Mouse (Mus musculus) hindbrain, postnatal 0 days (tissue): Measurements from ENCODE around the gene Meis3. TPM values are rescaled to one million over a fixed set of nuclear protein-coding genes. Genes with fewer than 3 reads are reported as not detected.

Experiments used
- ATAC-seq: fragments of 200-750 bp; cut with Nextera tagmentation; 2 replicates; pipeline ENCODE4 v1.8.0; 2017; ENCODE audit warnings: mild to moderate bottlenecking, moderate TSS enrichment, moderate library complexity
- DNase-seq: peaks from one replicate; pipeline ENCODE4 v3.0.0-alpha.2; 2015; ENCODE audit warnings: low spot score
- H3K27ac ChIP-seq: fragments of 300-500 bp; sonication (generic); 2 replicates; pipeline ENCODE4 v1.5.1; 2014; ENCODE audit warnings: mild to moderate bottlenecking
- H3K27me3 ChIP-seq: fragments of 300-500 bp; sonication (generic); 2 replicates; pipeline ENCODE4 v1.6.1; 2014; ENCODE audit warnings: low read length, mixed read lengths; ENCODE audit not compliant: insufficient read depth
- H3K36me3 ChIP-seq: fragments of 300-500 bp; sonication (generic); 2 replicates; pipeline ENCODE4 v1.6.1; 2014; ENCODE audit warnings: low read length, mixed read lengths; ENCODE audit not compliant: insufficient read depth
- H3K4me1 ChIP-seq: fragments of 300-500 bp; sonication (generic); 2 replicates; pipeline ENCODE4 v1.6.1; 2014; ENCODE audit warnings: antibody characterized with exemption, low read length, mixed read lengths; ENCODE audit not compliant: insufficient read depth
- H3K4me2 ChIP-seq: fragments of 300-500 bp; sonication (generic); 2 replicates; pipeline ENCODE4 v1.6.1; 2014; ENCODE audit warnings: low read depth, mild to moderate bottlenecking, low read length, moderate library complexity, mixed read lengths
- H3K4me3 ChIP-seq: fragments of 300-500 bp; sonication (generic); 2 replicates; pipeline ENCODE4 v1.5.1; 2014; ENCODE audit warnings: low read length
- H3K9ac ChIP-seq: fragments of 300-500 bp; sonication (generic); replicated peaks from 2 replicates; pipeline ENCODE4 v1.6.1; 2014; ENCODE audit warnings: mild to moderate bottlenecking, low read length, moderate library complexity, mixed read lengths
- H3K9me3 ChIP-seq: fragments of 300-500 bp; sonication (generic); 2 replicates; pipeline ENCODE4 v1.6.1; 2016; ENCODE audit warnings: low read length, mixed read lengths
- CTCF ChIP-seq: IDR thresholded peaks from 2 replicates; pipeline ENCODE4 v1.5.1; 2016; ENCODE audit warnings: antibody characterized with exemption, control low read depth, low read depth
- WGBS: fragments of 180-500 bp; shearing (Covaris S2); extraction: QIAGEN DNeasy Blood & Tissue Kit; methylation state at CpG from one replicate; pipeline ENCODE4 v1.1.7; 2014; 5-methylcytosine and 5-hydroxymethylcytosine counted together
- polyA plus RNA-seq: library from polyadenylated mRNA; unstranded; fragments of >200 nt; fragmentation: Nextera tagmentation; extraction: Ambion mirVana; gene quantifications from 2 replicates; pipeline ENCODE4 v1.2.1, GENCODE M21; 2015
- total RNA-seq: library from RNA; depleted of rRNA; stranded (reverse); fragments of >200 nt; gene quantifications from 2 replicates; pipeline ENCODE4 v1.2.3, GENCODE M21; 2014

Gene Meis3
- total and polyA plus RNA-seq, 2 experiments from 2014 or later, result 81.3 to 84.6 TPM

GRCm38 (mm10) chr7:16130956-16131634 lies 43.8 kb upstream of the Meis3 start:
- Histone ChIP-seq H3K4me3 (peak overlapping the region; percentile 43), H3K27me3 (no peaks in the 10 kb centered on the region), H3K4me1 (peaks cover 17% of the 10 kb centered on the region), H3K36me3 (no peaks in the 10 kb centered on the region; the same call in 1 of the 2 replicates), H3K4me2 (peak overlapping the region; percentile 57), H3K9ac (peak overlapping the region; percentile 4; the same call in 1 of the 2 replicates), H3K27ac (peak overlapping the region; percentile 68; the same call in 1 of the 2 replicates), H3K9me3 (no peaks in the 10 kb centered on the region)
- ATAC-seq, result no peak
- peak; percentile 12 for DNase-seq
- WGBS, result 27% methylated on average over 13 of the region's 13 CpGs
- TF ChIP-seq CTCF, result no peak

GRCm38 (mm10) chr7:16132161-16132581 lies 42.7 kb upstream of the Meis3 start:
- 9% methylated on average over 7 of the region's 7 CpGs for WGBS
- Histone ChIP-seq H3K4me3 (0 out of 2 replicates have a peak overlapping the region, but pooled peaks have one; percentile 4), H3K9me3 (no peaks in the 10 kb centered on the region), H3K4me2 (peak overlapping the region; percentile 57), H3K36me3 (no peaks in the 10 kb centered on the region), H3K9ac (0 out of 2 replicates have a peak overlapping the region, but pooled peaks have one; percentile 4), H3K4me1 (peaks cover 17% of the 10 kb centered on the region), H3K27ac (no peak overlapping the region), H3K27me3 (no peaks in the 10 kb centered on the region)
- TF ChIP-seq CTCF, result no peak
- peak; percentile 24 for DNase-seq
- no peak for ATAC-seq

GRCm38 (mm10) chr7:16132926-16133325 lies 42.0 kb upstream of the Meis3 start:
- Histone ChIP-seq H3K36me3 (no peaks in the 10 kb centered on the region), H3K4me1 (peaks cover 17% of the 10 kb centered on the region), H3K4me2 (no peak overlapping the region), H3K9me3 (no peaks in the 10 kb centered on the region), H3K9ac (no peak overlapping the region), H3K27ac (no peak overlapping the region), H3K27me3 (no peaks in the 10 kb centered on the region), H3K4me3 (no peak overlapping the region)
- WGBS, result 77% methylated on average over 3 of the region's 3 CpGs
- DNase-seq (no peak), ATAC-seq (no peak)
- TF ChIP-seq CTCF, result no peak

DNA sequence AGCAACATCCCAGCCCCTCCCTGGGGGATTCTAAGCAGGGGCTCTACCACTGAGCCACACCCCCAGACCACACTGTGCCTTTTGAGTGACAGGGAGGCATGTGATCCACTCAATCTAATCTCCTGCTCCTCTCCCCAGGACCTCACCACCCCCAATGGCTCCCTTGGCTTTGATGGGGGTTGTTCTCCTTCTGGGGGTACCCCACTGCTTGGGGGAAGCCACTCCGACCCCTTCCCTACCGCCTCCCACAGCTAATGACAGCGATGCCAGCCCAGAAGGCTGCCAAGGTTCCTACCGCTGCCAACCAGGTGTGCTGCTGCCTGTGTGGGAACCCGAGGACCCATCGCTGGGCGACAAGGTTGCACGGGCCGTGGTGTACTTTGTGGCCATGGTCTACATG lies 41.2 kb upstream of the Meis3 start:
- no peak overlapping the region for H3K9ac ChIP-seq
- no peaks in the 10 kb centered on the region for H3K9me3 ChIP-seq
- ATAC-seq, result no peak
- 83% methylated on average over 9 of the region's 9 CpGs for WGBS
- H3K27ac ChIP-seq, result no peak overlapping the region
- H3K4me2 ChIP-seq, result no peak overlapping the region
- H3K36me3 ChIP-seq, result no peaks in the 10 kb centered on the region
- DNase-seq, result no peak
- no peak overlapping the region for H3K4me3 ChIP-seq
- no peak for TF ChIP-seq CTCF
- peaks cover 13% of the 10 kb centered on the region for H3K4me1 ChIP-seq
- no peaks in the 10 kb centered on the region for H3K27me3 ChIP-seq

DNA sequence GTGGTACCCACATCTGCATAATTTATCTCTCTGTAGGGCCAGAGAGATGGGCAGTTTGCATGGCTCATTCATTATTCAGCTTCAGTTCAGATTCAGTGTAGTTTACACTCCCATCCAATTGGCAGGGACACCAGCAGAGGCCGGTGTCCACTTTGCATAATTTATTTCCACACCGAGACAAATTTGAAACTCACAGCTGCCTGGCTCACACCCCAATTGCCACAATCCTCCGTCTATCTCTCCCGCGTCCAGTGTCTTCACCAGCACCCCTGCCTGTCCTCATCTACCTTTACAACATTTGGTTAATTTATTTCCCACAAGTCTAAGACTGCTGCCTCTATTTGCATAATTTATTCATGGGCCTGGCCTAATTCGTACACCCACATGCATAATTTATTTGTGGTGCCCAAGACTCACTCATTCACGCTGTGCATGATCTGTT lies 39.9 kb upstream of the Meis3 start:
- DNase-seq, result peak; percentile 65

GRCm38 (mm10) chr7:16146489-16147410 lies 28.1 kb upstream of the Meis3 start:
- H3K36me3 ChIP-seq, result 0 out of 2 replicates have a peak, but pooled peaks cover 3% of the 10 kb centered on the region
- H3K27me3 ChIP-seq, result no peaks in the 10 kb centered on the region
- no peak overlapping the region for H3K9ac ChIP-seq
- H3K4me2 ChIP-seq, result no peak overlapping the region
- 0 out of 2 replicates have a peak, but pooled peaks cover 3% of the 10 kb centered on the region for H3K4me1 ChIP-seq
- H3K27ac ChIP-seq, result no peak overlapping the region
- no peaks in the 10 kb centered on the region for H3K9me3 ChIP-seq
- no peak overlapping the region for H3K4me3 ChIP-seq
- no peak for ATAC-seq
- WGBS, result 36% methylated on average over 27 of the region's 27 CpGs
- no peak for TF ChIP-seq CTCF
- no peak for DNase-seq

More for the DNA sequence above, 39.9 kb upstream of the Meis3 start:
- TF ChIP-seq CTCF, result no peak
- Histone ChIP-seq H3K36me3 (no peaks in the 10 kb centered on the region), H3K4me3 (no peak overlapping the region), H3K9ac (no peak overlapping the region), H3K9me3 (no peaks in the 10 kb centered on the region), H3K4me2 (peak overlapping the region; percentile 14; the same call in 1 of the 2 replicates), H3K4me1 (peaks cover 7% of the 10 kb centered on the region; the same call in 1 of the 2 replicates), H3K27me3 (no peaks in the 10 kb centered on the region), H3K27ac (no peak overlapping the region; the same call in 1 of the 2 replicates)
- ATAC-seq, result peak; percentile 22; the same call in 1 of the 2 replicates
- WGBS, result 19% methylated on average over 7 of the region's 7 CpGs
